Mouse (Mus musculus) liver, adult 2 months (tissue): Measurements from ENCODE around the gene Adi1.

Source experiments
- CTCF ChIP-seq: fragments of 200-500 bp; IDR thresholded peaks from 2 replicates; pipeline ENCODE4 v1.5.1; 2011; ENCODE audit warnings: low read depth, low read length, control low read depth
- POLR2A ChIP-seq: fragments of 200-500 bp; IDR thresholded peaks from 2 replicates; pipeline ENCODE4 v1.6.1; 2011; ENCODE audit warnings: low read length, control low read depth; ENCODE audit not compliant: insufficient read depth; ENCODE audit errors: extremely low read depth

DNA sequence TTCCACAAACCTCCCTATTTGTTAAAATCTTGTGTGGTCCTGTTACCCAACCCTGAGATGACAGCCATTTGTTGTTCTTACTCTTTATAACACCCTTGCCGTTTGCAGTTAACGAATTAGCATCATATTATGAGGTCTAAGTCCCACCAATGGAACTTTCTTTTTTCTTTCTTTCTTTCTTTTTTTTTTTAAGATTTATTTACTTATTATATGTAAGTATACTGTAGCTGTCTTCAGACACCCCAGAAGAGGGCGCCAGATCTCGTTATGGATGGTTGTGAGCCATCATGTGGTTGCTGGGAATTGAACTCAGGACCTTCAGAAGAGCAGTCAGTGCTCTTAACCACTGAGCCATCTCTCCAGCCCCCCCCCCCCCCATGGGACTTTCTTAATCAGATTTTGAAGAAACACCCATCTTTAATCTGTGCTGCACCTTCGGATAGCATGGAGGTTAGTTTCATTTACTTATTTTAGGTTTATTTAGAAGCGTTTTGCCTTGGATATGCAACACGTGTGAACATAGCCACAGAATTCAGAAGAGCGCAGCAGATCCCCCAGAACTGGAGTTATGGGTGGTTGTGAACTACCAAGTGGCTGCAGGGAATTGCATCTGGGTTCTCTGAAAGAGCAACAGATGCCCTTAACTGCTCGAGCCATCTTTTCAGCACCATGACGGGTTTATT lies 852 bp upstream of the Adi1 start:
- no peak for TF ChIP-seq CTCF
- no peak for TF ChIP-seq POLR2A
